Mouse (Mus musculus): ENCODE results near the gene Slc48a1. TPM values are rescaled to one million over a fixed set of nuclear protein-coding genes. Genes with fewer than 3 reads are reported as not detected.

Gene Slc48a1
- total and polyA plus RNA-seq, 3 experiments: 116 to 299 TPM; not detected in 1

- no peak for TF ChIP-seq JUND (IDR thresholded peaks at IDR 0.05; ENCODE audit: low read depth, low read length)
- TF ChIP-seq HCFC1 (IDR thresholded peaks at IDR 0.05; ENCODE audit: low read depth, low read length): no peak
- peak; percentile 34 to 60; a peak in 3 of 4 replicates for TF ChIP-seq POLR2A (IDR thresholded peaks at IDR 0.05; ENCODE audit: control insufficient read depth in 1 of 2, insufficient read depth in 1 of 2, low read depth in 1 of 2, low read length in 2 of 2, poor library complexity in 1 of 2)
- no peak for TF ChIP-seq NELFE (IDR thresholded peaks at IDR 0.05; ENCODE audit: low read depth, low read length)
- TF ChIP-seq TBP (IDR thresholded peaks at IDR 0.05; ENCODE audit: low read depth, low read length): peak; percentile 22; the same call in 1 of the 2 replicates
- TF ChIP-seq NRF1 (IDR thresholded peaks at IDR 0.05; ENCODE audit: insufficient read depth, low read depth, low read length, poor library complexity, severe bottlenecking): no peak
- peak; percentile 64; the same call in 1 of the 2 replicates for TF ChIP-seq GATA1 (IDR thresholded peaks at IDR 0.05; ENCODE audit: low read depth, low read length)
- TF ChIP-seq ZNF384 (IDR thresholded peaks at IDR 0.05; ENCODE audit: low read depth, low read length): no peak
- peak in 1 of 3 experiments; percentile 14; a peak in 1 of 6 replicates for TF ChIP-seq CTCF (IDR thresholded peaks at IDR 0.05 in 2 of 3, conservative IDR thresholded peaks at IDR 0.05 in 1 of 3; ENCODE audit: control insufficient read depth in 1 of 3, insufficient read depth in 1 of 3, low read depth in 2 of 3, low read length in 3 of 3, poor library complexity in 1 of 3, severe bottlenecking in 1 of 3)
- no peak for TF ChIP-seq RAD21 (IDR thresholded peaks at IDR 0.05; ENCODE audit: low read depth, low read length)
- TF ChIP-seq USF1 (IDR thresholded peaks at IDR 0.05; ENCODE audit: low read depth, low read length): no peak
- TF ChIP-seq TAL1 (IDR thresholded peaks at IDR 0.05; ENCODE audit: low read length): peak; percentile 75
- TF ChIP-seq MXI1 (IDR thresholded peaks at IDR 0.05; ENCODE audit: low read depth, low read length): no peak
- no peak for TF ChIP-seq RCOR1 (IDR thresholded peaks at IDR 0.05; ENCODE audit: low read depth, low read length)
Measured at GRCm38 (mm10) chr15:97785731-97786411, 7.6 kb downstream of the Slc48a1 start (continued).

- H3K36me3 ChIP-seq (ENCODE audit: control insufficient read depth in 1 of 2, insufficient read depth in 2 of 2, low read length in 2 of 2): peaks cover 0 to 51% of the 10 kb centered on the region in 2 experiments; a peak in 3 of 4 replicates
- TF ChIP-seq POLR2A (IDR thresholded peaks at IDR 0.05; ENCODE audit: control insufficient read depth in 1 of 2, insufficient read depth in 1 of 2, low read depth in 1 of 2, low read length in 2 of 2, poor library complexity in 1 of 2) (peak in 1 of 2 experiments; percentile 80; a peak in 2 of 4 replicates), TBP (IDR thresholded peaks at IDR 0.05; ENCODE audit: low read depth, low read length) (peak; percentile 88), GATA1 (IDR thresholded peaks at IDR 0.05; ENCODE audit: low read depth, low read length) (peak; percentile 91), BHLHE40 (IDR thresholded peaks at IDR 0.05; ENCODE audit: borderline replicate concordance, low read depth, low read length) (no peak)
- peaks cover 12 to 53% of the 10 kb centered on the region in 2 experiments for H3K4me1 ChIP-seq (ENCODE audit: control insufficient read depth in 1 of 2, insufficient read depth in 2 of 2, low read length in 2 of 2)
- DNase-seq (ENCODE audit: low read depth, low spot score): peak; percentile 98
- no peaks in the 10 kb centered on the region for H3K27me3 ChIP-seq (ENCODE audit: control insufficient read depth in 1 of 2, insufficient read depth in 2 of 2, low read length in 2 of 2)
- peaks cover 29% of the 10 kb centered on the region for H3K79me2 ChIP-seq (ENCODE audit: control insufficient read depth, insufficient read depth, low read length, poor library complexity)
- H3K9ac ChIP-seq (ENCODE audit: control insufficient read depth, low read depth, low read length, poor library complexity, severe bottlenecking): peak overlapping the region; percentile 96
- peak overlapping the region; percentile 90 to 91; a peak in 3 of 4 replicates for H3K4me3 ChIP-seq (ENCODE audit: control insufficient read depth in 1 of 2, insufficient read depth in 1 of 2, low read depth in 2 of 2, low read length in 2 of 2)
- H3K9me3 ChIP-seq (replicated peaks; ENCODE audit: insufficient read depth, low read length): no peaks in the 10 kb centered on the region
- peak overlapping the region; percentile 94 for H3K27ac ChIP-seq (ENCODE audit: control insufficient read depth, low read depth, low read length)
Measured at GRCm38 (mm10) chr15:97786412-97787112, 8.2 kb downstream of the Slc48a1 start.

All from MEL (cell line).